Mouse (Mus musculus): ENCODE data around the gene A230050P20Rik.

DNA sequence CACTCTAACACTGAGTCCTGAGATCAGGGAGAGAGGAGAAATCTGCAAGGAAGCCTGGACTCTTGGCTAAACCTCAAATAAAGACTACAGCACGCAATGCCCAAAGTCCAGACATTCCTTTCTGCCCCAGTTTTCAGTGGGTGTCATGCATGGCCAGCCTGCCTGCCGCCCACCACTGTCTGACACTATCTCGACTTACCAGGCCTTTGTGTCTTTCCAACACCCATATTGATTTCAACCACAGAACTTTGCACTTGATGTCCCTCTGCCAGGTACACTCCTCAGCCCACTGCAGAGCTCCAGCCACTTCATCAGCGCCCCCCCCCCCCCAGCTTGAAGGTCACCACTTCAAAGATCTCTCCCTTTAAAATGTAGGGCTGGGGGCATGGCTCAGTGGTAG is 6.2 kb upstream of the A230050P20Rik start:
- TF ChIP-seq CTCF (IDR thresholded peaks at IDR 0.05; ENCODE audit: low read depth, low read length) (no peak), GATA1 (IDR thresholded peaks at IDR 0.05; ENCODE audit: borderline replicate concordance, low read length) (no peak)
